Mouse (Mus musculus): ENCODE results near the gene Med21. TPM values are rescaled to one million over a fixed set of nuclear protein-coding genes. Genes with fewer than 3 reads are reported as not detected.
A peak's percentile ranks its signal among the peaks of the same experiment; 100 is the strongest.

Gene Med21
- polyA plus RNA-seq, 1 experiment from 2014 or later = 87.6 TPM

DNA sequence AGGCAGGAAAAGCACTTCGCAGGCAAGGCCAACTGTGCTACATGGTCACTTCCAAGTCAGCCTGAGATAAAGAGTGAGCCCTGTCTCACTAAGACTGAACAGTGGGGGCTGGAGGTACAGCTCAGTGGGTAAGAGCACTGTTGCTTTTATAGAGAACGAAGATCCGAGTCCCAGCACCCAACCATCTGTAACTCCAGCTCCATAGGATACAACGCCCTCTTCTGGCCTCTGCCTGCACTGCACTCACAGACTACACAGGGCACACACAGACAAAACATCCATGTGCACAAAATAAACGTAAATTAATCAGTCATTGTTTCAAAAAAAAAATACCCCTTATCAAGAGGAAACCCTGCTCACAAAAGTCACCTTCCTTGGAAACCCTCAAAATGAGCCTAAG, 28.4 kb upstream of the Med21 start:
- H3K9me3 ChIP-seq (ENCODE audit: control insufficient read depth) = no peaks in the 10 kb centered on the region
- H3K27me3 ChIP-seq (replicated peaks; ENCODE audit: control insufficient read depth, insufficient read depth, low read length) = no peaks in the 10 kb centered on the region
- no peak for ATAC-seq
- H3K27ac ChIP-seq (ENCODE audit: low read depth, low read length) = no peak overlapping the region
- 0 out of 2 replicates have a peak, but pooled peaks have one; percentile 8 for TF ChIP-seq CTCF (IDR thresholded peaks at IDR 0.05; ENCODE audit: low read depth)
- no peaks in the 10 kb centered on the region for H3K4me1 ChIP-seq (replicated peaks; ENCODE audit: control insufficient read depth, insufficient read depth, low read length)
- H3K4me3 ChIP-seq (ENCODE audit: low read depth, low read length) = no peak overlapping the region
- H3K36me3 ChIP-seq (ENCODE audit: control insufficient read depth, insufficient read depth) = peaks cover 76% of the 10 kb centered on the region
- H3K4me2 ChIP-seq (replicated peaks; ENCODE audit: low read depth) = no peak overlapping the region
- no peak overlapping the region for H3K9ac ChIP-seq (ENCODE audit: low read depth, low read length)
- WGBS = 92% methylated on average over 5 of the region's 5 CpGs

DNA sequence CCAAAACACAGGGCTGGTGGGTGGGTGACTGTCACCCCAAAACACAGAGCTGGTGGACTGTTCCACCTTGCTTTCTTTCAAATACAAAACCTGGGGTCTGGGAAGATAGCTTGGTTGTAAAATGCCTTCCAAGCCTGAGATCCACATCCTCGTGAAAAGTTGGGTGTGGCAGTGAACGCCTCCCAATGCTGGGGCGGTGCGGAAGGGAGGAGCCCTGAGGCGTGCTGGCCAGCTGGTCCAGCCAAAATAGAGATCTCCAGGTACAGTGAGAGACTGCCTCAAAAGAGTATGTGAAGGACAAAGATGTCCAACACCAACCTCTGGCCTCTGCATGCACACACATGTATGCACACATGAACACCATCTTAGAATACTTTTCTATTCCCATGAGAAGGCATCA, 27.8 kb upstream of the Med21 start:
- Histone ChIP-seq H3K4me3 (ENCODE audit: low read depth, low read length) (no peak overlapping the region), H3K36me3 (ENCODE audit: control insufficient read depth, insufficient read depth) (peaks cover 74% of the 10 kb centered on the region), H3K9ac (ENCODE audit: low read depth, low read length) (no peak overlapping the region), H3K9me3 (ENCODE audit: control insufficient read depth) (no peaks in the 10 kb centered on the region), H3K27me3 (replicated peaks; ENCODE audit: control insufficient read depth, insufficient read depth, low read length) (no peaks in the 10 kb centered on the region), H3K4me2 (replicated peaks; ENCODE audit: low read depth) (no peak overlapping the region), H3K27ac (ENCODE audit: low read depth, low read length) (no peak overlapping the region), H3K4me1 (replicated peaks; ENCODE audit: control insufficient read depth, insufficient read depth, low read length) (no peaks in the 10 kb centered on the region)
- no peak for TF ChIP-seq CTCF (IDR thresholded peaks at IDR 0.05; ENCODE audit: low read depth)
- WGBS = 73% methylated on average over 5 of the region's 5 CpGs
- no peak for ATAC-seq

DNA sequence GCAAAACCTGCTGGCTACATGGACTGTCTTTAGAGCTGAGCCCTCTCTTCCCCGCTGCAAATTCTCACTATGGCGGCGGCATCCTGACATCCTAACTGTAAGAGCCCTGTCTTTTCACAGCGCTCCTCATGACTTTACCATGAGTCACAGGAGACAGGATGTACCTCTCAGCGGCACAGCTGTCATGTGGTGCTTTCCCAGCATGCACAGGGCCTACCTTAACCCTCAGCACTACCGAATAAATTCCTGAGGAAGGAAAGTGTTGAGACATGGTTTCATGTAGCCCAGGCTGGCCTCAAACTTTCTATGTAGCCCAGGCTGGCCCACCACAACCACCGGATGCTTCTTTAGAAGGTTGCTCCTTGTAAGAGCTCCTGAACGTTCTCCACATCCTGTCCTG, 26.5 kb upstream of the Med21 start:
- no peak for ATAC-seq
- no peak for TF ChIP-seq CTCF (IDR thresholded peaks at IDR 0.05; ENCODE audit: low read depth)
- no peak overlapping the region for H3K9ac ChIP-seq (ENCODE audit: low read depth, low read length)
- peaks cover 68% of the 10 kb centered on the region for H3K36me3 ChIP-seq (ENCODE audit: control insufficient read depth, insufficient read depth)
- H3K9me3 ChIP-seq (ENCODE audit: control insufficient read depth) = no peaks in the 10 kb centered on the region
- no peak overlapping the region for H3K4me2 ChIP-seq (replicated peaks; ENCODE audit: low read depth)
- 94% methylated on average over 8 of the region's 8 CpGs for WGBS
- H3K27ac ChIP-seq (ENCODE audit: low read depth, low read length) = no peak overlapping the region
- no peaks in the 10 kb centered on the region for H3K4me1 ChIP-seq (replicated peaks; ENCODE audit: control insufficient read depth, insufficient read depth, low read length)
- no peaks in the 10 kb centered on the region for H3K27me3 ChIP-seq (replicated peaks; ENCODE audit: control insufficient read depth, insufficient read depth, low read length)
- H3K4me3 ChIP-seq (ENCODE audit: low read depth, low read length) = no peak overlapping the region

DNA sequence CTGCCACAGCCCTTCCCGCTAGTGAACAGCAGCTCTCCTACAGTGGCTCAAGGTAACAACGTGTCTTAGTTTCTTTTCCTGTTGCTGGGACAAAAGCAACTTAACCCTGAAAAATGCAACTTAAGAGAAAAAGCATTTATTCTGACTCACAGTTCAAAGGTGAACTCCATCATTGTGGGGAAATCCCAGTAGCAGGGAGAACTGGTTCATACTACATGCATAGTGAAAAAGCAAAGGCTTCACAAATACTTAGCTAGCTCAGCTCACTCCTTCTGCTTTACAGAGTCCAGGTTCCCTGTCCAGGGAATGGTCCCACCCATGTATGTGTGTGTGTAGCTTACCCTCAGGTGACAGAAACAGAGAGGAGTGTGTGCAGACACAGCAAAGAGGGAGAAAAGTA, 25.7 kb upstream of the Med21 start:
- H3K36me3 ChIP-seq (ENCODE audit: control insufficient read depth, insufficient read depth) = peaks cover 69% of the 10 kb centered on the region
- H3K9ac ChIP-seq (ENCODE audit: low read depth, low read length) = no peak overlapping the region
- no peaks in the 10 kb centered on the region for H3K27me3 ChIP-seq (replicated peaks; ENCODE audit: control insufficient read depth, insufficient read depth, low read length)
- no peaks in the 10 kb centered on the region for H3K9me3 ChIP-seq (ENCODE audit: control insufficient read depth)
- ATAC-seq = peak; percentile 71
- H3K4me2 ChIP-seq (replicated peaks; ENCODE audit: low read depth) = no peak overlapping the region
- H3K4me1 ChIP-seq (replicated peaks; ENCODE audit: control insufficient read depth, insufficient read depth, low read length) = no peaks in the 10 kb centered on the region
- TF ChIP-seq CTCF (IDR thresholded peaks at IDR 0.05; ENCODE audit: low read depth) = no peak
- H3K27ac ChIP-seq (ENCODE audit: low read depth, low read length) = peak overlapping the region; percentile 46
- WGBS = 40% methylated on average over 2 of the region's 2 CpGs
- no peak overlapping the region for H3K4me3 ChIP-seq (ENCODE audit: low read depth, low read length)

DNA sequence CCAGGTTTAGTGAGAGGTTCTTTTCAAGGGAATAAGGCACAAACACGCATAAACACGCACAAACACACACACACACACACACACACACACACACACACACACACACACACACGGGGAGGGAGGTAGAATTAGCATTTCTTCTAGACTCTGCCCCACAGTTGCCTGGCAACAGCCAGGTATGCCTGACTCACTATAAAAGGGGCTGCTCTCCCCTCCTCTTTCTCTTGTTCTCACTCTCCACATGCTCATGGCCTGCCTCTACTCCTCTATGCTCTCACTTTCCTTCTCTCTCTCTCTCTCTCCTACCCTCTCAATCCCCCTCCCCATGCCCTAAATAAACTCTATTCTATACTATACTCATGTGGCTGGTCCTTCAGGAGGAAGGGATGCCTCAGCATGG, 14.2 kb upstream of the Med21 start:
- H3K36me3 ChIP-seq (ENCODE audit: control insufficient read depth, insufficient read depth) = peaks cover 17% of the 10 kb centered on the region; the same call in 1 of the 2 replicates
- no peak for ATAC-seq
- H3K9me3 ChIP-seq (ENCODE audit: control insufficient read depth) = no peaks in the 10 kb centered on the region
- 65% methylated on average over 3 of the region's 3 CpGs for WGBS
- H3K4me1 ChIP-seq (replicated peaks; ENCODE audit: control insufficient read depth, insufficient read depth, low read length) = peaks cover 1% of the 10 kb centered on the region
- TF ChIP-seq CTCF (IDR thresholded peaks at IDR 0.05; ENCODE audit: low read depth) = no peak
- no peaks in the 10 kb centered on the region for H3K27me3 ChIP-seq (replicated peaks; ENCODE audit: control insufficient read depth, insufficient read depth, low read length)
- H3K9ac ChIP-seq (ENCODE audit: low read depth, low read length) = no peak overlapping the region
- no peak overlapping the region for H3K27ac ChIP-seq (ENCODE audit: low read depth, low read length)
- no peak overlapping the region for H3K4me2 ChIP-seq (replicated peaks; ENCODE audit: low read depth)
- no peak overlapping the region for H3K4me3 ChIP-seq (ENCODE audit: low read depth, low read length)

DNA sequence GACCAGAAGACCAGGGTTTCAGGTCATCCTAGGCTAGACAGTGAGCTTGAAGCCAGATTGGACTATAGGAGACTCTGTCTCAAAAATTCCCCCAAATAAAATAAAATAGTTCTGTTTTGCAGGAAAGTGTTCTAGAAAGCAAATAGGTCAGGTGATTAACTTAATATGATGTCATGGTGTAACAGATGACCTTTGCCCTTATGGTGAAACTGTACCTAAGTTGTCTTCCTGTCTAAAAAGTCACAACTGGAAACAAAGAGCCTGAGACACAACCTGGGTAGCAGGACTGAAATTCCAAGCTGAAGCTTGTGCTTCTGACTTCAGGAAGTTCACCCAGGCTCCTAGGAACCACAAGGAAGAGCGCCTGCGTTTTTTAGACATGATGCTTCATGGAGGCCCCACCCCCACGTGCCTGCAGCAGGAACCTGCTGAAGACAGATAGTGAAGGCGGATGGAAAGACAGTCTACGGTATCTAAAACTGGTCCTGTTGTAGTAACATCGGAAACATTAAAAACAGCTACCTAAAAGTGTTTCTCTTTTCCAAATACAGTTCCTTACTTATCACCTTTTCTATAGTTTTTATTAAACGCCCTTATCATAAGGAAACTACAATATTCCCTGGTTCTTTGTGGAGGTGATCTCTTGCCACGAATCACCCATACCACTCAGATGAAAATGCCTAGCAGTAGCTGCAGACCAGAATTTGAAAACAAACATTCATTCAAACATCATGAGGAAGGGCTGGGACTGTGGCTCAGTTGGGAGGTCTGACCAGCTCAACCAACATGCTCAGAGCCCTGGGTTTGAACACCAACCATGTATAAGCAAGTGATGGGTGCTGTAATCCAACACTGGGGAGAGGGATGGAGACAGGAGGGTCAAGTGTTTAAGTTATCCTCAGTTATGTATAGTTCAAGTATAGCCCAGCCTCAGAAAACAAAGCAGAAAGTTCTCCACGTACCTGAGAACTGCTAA, 12.3 kb upstream of the Med21 start:
- Histone ChIP-seq H3K27ac (ENCODE audit: low read depth, low read length) (no peak overlapping the region), H3K4me2 (replicated peaks; ENCODE audit: low read depth) (no peak overlapping the region), H3K4me3 (ENCODE audit: low read depth, low read length) (no peak overlapping the region), H3K36me3 (ENCODE audit: control insufficient read depth, insufficient read depth) (peaks cover 2% of the 10 kb centered on the region; the same call in 1 of the 2 replicates), H3K9ac (ENCODE audit: low read depth, low read length) (no peak overlapping the region), H3K4me1 (replicated peaks; ENCODE audit: control insufficient read depth, insufficient read depth, low read length) (peaks cover 3% of the 10 kb centered on the region), H3K9me3 (ENCODE audit: control insufficient read depth) (no peaks in the 10 kb centered on the region), H3K27me3 (replicated peaks; ENCODE audit: control insufficient read depth, insufficient read depth, low read length) (no peaks in the 10 kb centered on the region)
- no peak for ATAC-seq
- no peak for TF ChIP-seq CTCF (IDR thresholded peaks at IDR 0.05; ENCODE audit: low read depth)
- 61% methylated on average over 9 of the region's 9 CpGs for WGBS

All from intestine, postnatal 0 days (tissue).